In the genomic region with DNA sequence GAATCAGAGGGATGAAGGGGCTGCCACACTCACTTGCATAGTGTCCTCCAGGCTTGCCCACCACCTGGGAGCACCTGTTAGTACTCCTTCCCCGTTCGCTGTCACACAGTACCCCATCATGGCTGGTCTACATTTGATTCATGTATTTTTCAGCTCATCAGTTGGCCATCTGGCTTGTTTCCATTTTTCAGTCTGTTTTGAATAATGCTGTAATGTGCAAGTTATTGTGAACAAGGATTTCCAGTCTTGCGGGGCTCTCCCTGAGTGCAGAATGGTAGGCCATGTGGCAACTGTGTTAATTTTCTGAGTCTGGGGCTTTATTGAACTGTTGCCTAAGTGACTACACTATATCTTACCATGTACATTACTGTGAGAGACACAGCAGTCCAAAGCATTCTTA, we compare ENCODE assay signal across 16 mouse cellular contexts.
"Had no signal": no experiment of that assay in that cellular context is flagged by ENCODE, and none has a peak within 500 bp of the region (broad histone marks: within the 10 kb centered on the region; RNA-seq: fewer than 3 reads in every experiment).

No protein-coding gene starts in this region.

- H3K9ac ChIP-seq: intestine, embryonic 15.5 days; liver, embryonic 13.5 days; liver, postnatal 0 days; neural tube, embryonic 15.5 days had no signal

- H3K4me1 ChIP-seq: liver, embryonic 13.5 days had no signal

- H3K4me2 ChIP-seq: intestine, embryonic 15.5 days; liver, embryonic 13.5 days; neural tube, embryonic 15.5 days had no signal

- H3K9me3 ChIP-seq: intestine, embryonic 15.5 days; liver, embryonic 13.5 days; midbrain, embryonic 10.5 days; neural tube, embryonic 15.5 days had no signal

- H3K36me3 ChIP-seq: intestine, embryonic 15.5 days; liver, embryonic 13.5 days; midbrain, embryonic 10.5 days; neural tube, embryonic 15.5 days had no signal

- DNase-seq: kidney, adult 18-20 months; kidney, postnatal 10 days; kidney, postnatal 4 days; left cerebral cortex, postnatal 4 days; liver; liver, embryonic 13.5 days; liver, postnatal 0 days; midbrain, embryonic 14.5 days; right cerebral cortex, adult 18-20 months; right cerebral cortex, postnatal 25 days; thymus, postnatal 36 days had no signal

- ATAC-seq: intestine, embryonic 15.5 days; liver, postnatal 0 days had no signal

- H3K27ac ChIP-seq: intestine, embryonic 15.5 days; layer of hippocampus, adult 2 months; liver, embryonic 13.5 days; midbrain, embryonic 10.5 days; neural tube, embryonic 15.5 days had no signal

- H3K4me3 ChIP-seq: intestine, embryonic 15.5 days; layer of hippocampus, adult 2 months; liver, embryonic 13.5 days; midbrain, embryonic 10.5 days; myocyte; neural tube, embryonic 15.5 days had no signal

- H3K27me3 ChIP-seq: intestine, embryonic 15.5 days; liver, embryonic 13.5 days; neural tube, embryonic 15.5 days had no signal
